Mouse (Mus musculus): ENCODE data around the gene Chkb. TPM values are rescaled to one million over a fixed set of nuclear protein-coding genes. Genes with fewer than 3 reads are reported as not detected.
A peak's percentile ranks its signal among the peaks of the same experiment; 100 is the strongest.

Chkb gene
- polyA plus RNA-seq, 3 experiments from 2014 or later, result 45.1 to 62.2 (median 57.2) TPM

GRCm38 (mm10) chr15:89396883-89397282, 32.8 kb downstream of the Chkb start:
- ATAC-seq, result no peak

GRCm38 (mm10) chr15:89390081-89390480, 39.6 kb downstream of the Chkb start:
- no peak for ATAC-seq

GRCm38 (mm10) chr15:89387127-89387526, 42.6 kb downstream of the Chkb start:
- peak; percentile 77 for ATAC-seq

GRCm38 (mm10) chr15:89384617-89385016, 45.1 kb downstream of the Chkb start, which contains the start of gene Klhdc7b:
Klhdc7b (plus strand) TSS chr15:89384917.
- ATAC-seq, result no peak

- no peak for ATAC-seq
These were observed 50.3 kb downstream of the Chkb start for GRCm38 (mm10) chr15:89379429-89379828.

- no peak for ATAC-seq
These were observed 50.8 kb downstream of the Chkb start, which contains the start of gene Odf3b for GRCm38 (mm10) chr15:89378831-89379401. Odf3b (minus strand) TSS chr15:89379282.

- ATAC-seq, result no peak
These were observed 51.5 kb downstream of the Chkb start for GRCm38 (mm10) chr15:89377938-89378828.

- ATAC-seq, result no peak
These were observed 52.3 kb downstream of the Chkb start for GRCm38 (mm10) chr15:89377362-89377761.

GRCm38 (mm10) chr15:89376957-89377356, 52.8 kb downstream of the Chkb start, which contains the start of gene Tymp:
Tymp (minus strand) TSS chr15:89377039.
- no peak for ATAC-seq

Other genes with a start within 250 kb of the Chkb start
- gene Plxnb2, start 249.1 kb downstream of the Chkb start, polyA plus RNA-seq (2017; shearing (Covaris generic)), result 1 to 10 TPM; 1.0 to 3.7 (median 1.7) TPM
- 10 to 100 TPM in 2 of 3 experiments, 1 to 10 TPM in 1; 3.4 to 16.7 (median 13.6) TPM for gene Dennd6b, start 233.4 kb downstream of the Chkb start, polyA plus RNA-seq (2017; shearing (Covaris generic))
- gene Ppp6r2, start 218.4 kb downstream of the Chkb start, polyA plus RNA-seq (2017; shearing (Covaris generic)), result 10 to 100 TPM; 21.5 to 33.7 (median 30.1) TPM
- 100 to 1,000 TPM in 2 of 3 experiments, 10 to 100 TPM in 1; 63.2 to 112 (median 106) TPM for gene Sbf1, start 114.6 kb downstream of the Chkb start, polyA plus RNA-seq (2017; shearing (Covaris generic))
- not detected for gene Adm2, start 107.2 kb downstream of the Chkb start, polyA plus RNA-seq (2017; shearing (Covaris generic))
- not detected for gene Miox, start 95.5 kb downstream of the Chkb start, polyA plus RNA-seq (2017; shearing (Covaris generic))
- 10 to 100 TPM; 24.7 to 44.0 (median 34.7) TPM for gene Lmf2, start 74.2 kb downstream of the Chkb start, polyA plus RNA-seq (2017; shearing (Covaris generic))
- 100 to 1,000 TPM; 145 to 237 (median 180) TPM for gene Ncaph2, start 74.2 kb downstream of the Chkb start, polyA plus RNA-seq (2017; shearing (Covaris generic))
- gene Sco2, start 56.1 kb downstream of the Chkb start, polyA plus RNA-seq (2017; shearing (Covaris generic)), result 1 to 10 TPM in 1 of 3 experiments, under 1 TPM in 1, not detected in 1; 0.82 to 3.4 TPM
- gene Tymp, start 52.9 kb downstream of the Chkb start, polyA plus RNA-seq (2017; shearing (Covaris generic)), result under 1 TPM in 2 of 3 experiments, not detected in 1; 0.94 to 0.99 TPM
- 1 to 10 TPM in 2 of 3 experiments, under 1 TPM in 1; 0.41 to 2.0 (median 1.8) TPM for gene Odf3b, start 50.6 kb downstream of the Chkb start, polyA plus RNA-seq (2017; shearing (Covaris generic))
- gene Klhdc7b, start 45.0 kb downstream of the Chkb start, polyA plus RNA-seq (2017; shearing (Covaris generic)), result under 1 TPM in 1 of 3 experiments, not detected in 2; 0.08 TPM
- gene Syce3, start 19.4 kb downstream of the Chkb start, polyA plus RNA-seq (2017; shearing (Covaris generic)), result not detected
- gene Cpt1b, start 4.0 kb downstream of the Chkb start, polyA plus RNA-seq (2017; shearing (Covaris generic)), result under 1 TPM; 0.15 to 0.82 (median 0.45) TPM
- gene C730034F03Rik, start 319 bp downstream of the Chkb start, polyA plus RNA-seq (2017; shearing (Covaris generic)), result 1 to 10 TPM; 4.2 to 7.1 (median 6.1) TPM
- gene Gm44502, start 212 bp downstream of the Chkb start, polyA plus RNA-seq (2017; shearing (Covaris generic)), result under 1 TPM in 1 of 3 experiments, not detected in 2; 0.28 TPM
- gene Mapk8ip2, start 24.0 kb upstream of the Chkb start, polyA plus RNA-seq (2017; shearing (Covaris generic)), result under 1 TPM in 2 of 3 experiments, not detected in 1; 0.08 to 0.40 TPM
- gene Arsa, start 47.5 kb upstream of the Chkb start, polyA plus RNA-seq (2017; shearing (Covaris generic)), result 10 to 100 TPM in 1 of 3 experiments, 1 to 10 TPM in 2; 4.9 to 12.1 (median 6.8) TPM
- gene Shank3, start 69.7 kb upstream of the Chkb start, polyA plus RNA-seq (2017; shearing (Covaris generic)), result not detected
- gene Acr, start 138.4 kb upstream of the Chkb start, polyA plus RNA-seq (2017; shearing (Covaris generic)), result not detected
- 1 to 10 TPM; 1.5 to 2.2 (median 1.5) TPM for gene Rabl2, start 162.0 kb upstream of the Chkb start, polyA plus RNA-seq (2017; shearing (Covaris generic))

Measured in inflammation-experienced regulatory T-cells, adult 6 months (primary cell).